In genomic region chr9:123978308-123978707, GRCm38 (mm10) we compare ENCODE assay signal across 51 mouse cellular contexts. TPM values are rescaled to one million over a fixed set of nuclear protein-coding genes. Genes with fewer than 3 reads are reported as not detected.
"Had no signal": no experiment of that assay in that cellular context is flagged by ENCODE, and none has a peak within 500 bp of the region (broad histone marks: within the 10 kb centered on the region; RNA-seq: fewer than 3 reads in every experiment).

Ccr1l1 (minus strand) TSS chr9:123978408.

- H3K27me3 ChIP-seq: heart, embryonic 12.5 days; heart, embryonic 13.5 days; heart, embryonic 15.5 days; hindbrain, embryonic 12.5 days; hindbrain, embryonic 13.5 days; hindbrain, embryonic 15.5 days; intestine, embryonic 15.5 days; kidney, embryonic 15.5 days had no signal

- H3K4me1 ChIP-seq: heart, embryonic 10.5 days; heart, embryonic 12.5 days; heart, embryonic 13.5 days; heart, embryonic 15.5 days; hindbrain, embryonic 10.5 days; hindbrain, embryonic 12.5 days; hindbrain, embryonic 13.5 days; hindbrain, embryonic 15.5 days; intestine, embryonic 15.5 days; kidney, embryonic 15.5 days had no signal

- H3K36me3 ChIP-seq: heart, embryonic 10.5 days; heart, embryonic 12.5 days; heart, embryonic 13.5 days; heart, embryonic 15.5 days; hindbrain, embryonic 10.5 days; hindbrain, embryonic 12.5 days; hindbrain, embryonic 13.5 days; hindbrain, embryonic 15.5 days; intestine, embryonic 15.5 days; kidney, embryonic 15.5 days had no signal

- H3K9me3 ChIP-seq: heart, embryonic 10.5 days; heart, embryonic 12.5 days; heart, embryonic 13.5 days; heart, embryonic 15.5 days; hindbrain, embryonic 10.5 days; hindbrain, embryonic 12.5 days; hindbrain, embryonic 13.5 days; hindbrain, embryonic 15.5 days; intestine, embryonic 15.5 days; kidney, embryonic 15.5 days had no signal

- DNase-seq: heart, postnatal 14 days; heart, postnatal 4 days; kidney, adult 11 months; kidney, adult 18-20 months; kidney, adult 2 months; kidney, adult 8-10 months; kidney, adult 9 months; kidney, postnatal 10 days; kidney, postnatal 14 days; kidney, postnatal 25 days; kidney, postnatal 36 days; kidney, postnatal 4 days; layer of hippocampus, adult 9-11 months; layer of hippocampus, postnatal 36 days had no signal

- ATAC-seq: hindbrain, embryonic 16.5 days; hindbrain, postnatal 0 days; inflammation-experienced regulatory T-cells, adult 6 months; intestine, embryonic 15.5 days; intestine, embryonic 16.5 days; intestine, postnatal 0 days had no signal

- H3K4me3 ChIP-seq: heart, embryonic 10.5 days; heart, embryonic 12.5 days; heart, embryonic 13.5 days; heart, embryonic 15.5 days; hindbrain, embryonic 10.5 days; hindbrain, embryonic 12.5 days; hindbrain, embryonic 13.5 days; hindbrain, embryonic 15.5 days; intestine, embryonic 15.5 days; kidney, embryonic 15.5 days; layer of hippocampus, adult 2 months; left cerebral cortex, adult 2 months had no signal

- H3K9ac ChIP-seq: heart, embryonic 12.5 days; heart, embryonic 13.5 days; heart, embryonic 15.5 days; hindbrain, embryonic 12.5 days; hindbrain, embryonic 13.5 days; hindbrain, embryonic 14.5 days; hindbrain, embryonic 15.5 days; intestine, embryonic 15.5 days; kidney, embryonic 15.5 days had no signal

- H3K27ac ChIP-seq: heart, embryonic 10.5 days; heart, embryonic 13.5 days; heart, embryonic 15.5 days; hindbrain, embryonic 10.5 days; hindbrain, embryonic 12.5 days; hindbrain, embryonic 13.5 days; hindbrain, embryonic 14.5 days; hindbrain, embryonic 15.5 days; hindbrain, postnatal 0 days; intestine, embryonic 15.5 days; kidney, embryonic 15.5 days; kidney, postnatal 0 days; layer of hippocampus, adult 2 months; left cerebral cortex, adult 2 months had no signal

- H3K4me2 ChIP-seq: heart, embryonic 11.5 days; heart, embryonic 12.5 days; heart, embryonic 13.5 days; heart, embryonic 15.5 days; hindbrain, embryonic 12.5 days; hindbrain, embryonic 13.5 days; hindbrain, embryonic 14.5 days; hindbrain, embryonic 15.5 days; intestine, embryonic 15.5 days; kidney, embryonic 15.5 days had no signal

RNA-seq across cellular contexts. Expression of gene Ccr1l1, which starts in this region (rescaled TPM):
- total RNA-seq: heart, postnatal 10 days; heart, postnatal 14 days; heart, postnatal 25 days; heart, postnatal 4 days; hematopoietic stem cell, adult 5-6 weeks; hindbrain, postnatal 0 days; layer of hippocampus, adult 18-20 months; layer of hippocampus, adult 2 months; layer of hippocampus, adult 8-10 months; layer of hippocampus, postnatal 10 days; layer of hippocampus, postnatal 14 days; layer of hippocampus, postnatal 25 days; layer of hippocampus, postnatal 36 days; left cerebral cortex, adult 18-20 months; left cerebral cortex, adult 2 months; left cerebral cortex, adult 8-10 months had no signal
- polyA plus RNA-seq: heart, embryonic 10.5 days; heart, embryonic 11.5 days; heart, embryonic 12.5 days; heart, embryonic 13.5 days; heart, embryonic 14.5 days; heart, embryonic 15.5 days; heart, embryonic 16.5 days; hindbrain, embryonic 10.5 days; hindbrain, embryonic 11.5 days; hindbrain, embryonic 12.5 days; hindbrain, embryonic 13.5 days; hindbrain, embryonic 14.5 days; hindbrain, embryonic 15.5 days; hindbrain, embryonic 16.5 days; hindbrain, postnatal 0 days; inflammation-experienced regulatory T-cells, adult 6 months; intestine, embryonic 14.5 days; intestine, embryonic 15.5 days; intestine, embryonic 16.5 days; intestine, postnatal 0 days; kidney, embryonic 14.5 days; kidney, embryonic 15.5 days; kidney, embryonic 16.5 days; kidney, postnatal 0 days; large intestine, adult 2 months had no signal
